Mouse (Mus musculus) liver, adult 2 months (tissue): Measurements from ENCODE around the gene Dnm3. TPM values are rescaled to one million over a fixed set of nuclear protein-coding genes. Genes with fewer than 3 reads are reported as not detected.

Source experiments
- DNase-seq: peaks from one replicate; pipeline ENCODE4 v3.0.0-alpha.2; 2011; ENCODE audit warnings: low read depth, low spot score; ENCODE audit errors: extremely low read depth
- H3K27ac ChIP-seq: fragments of 200-500 bp; replicated peaks from 2 replicates; pipeline ENCODE4 v1.5.1; 2012; ENCODE audit warnings: low read depth, mild to moderate bottlenecking, control low read depth, inconsistent platforms, low read length; ENCODE audit not compliant: insufficient read depth
- H3K27me3 ChIP-seq: fragments of 200-500 bp; 2 replicates; pipeline ENCODE4 v1.6.1; 2012; ENCODE audit warnings: mild to moderate bottlenecking, moderate library complexity, low read length, inconsistent platforms; ENCODE audit not compliant: control insufficient read depth, insufficient read depth
- H3K36me3 ChIP-seq: fragments of 200-500 bp; 2 replicates; pipeline ENCODE4 v1.6.1; 2012; ENCODE audit warnings: low read length, inconsistent platforms; ENCODE audit not compliant: control insufficient read depth, insufficient read depth
- H3K4me1 ChIP-seq: fragments of 200-500 bp; 2 replicates; pipeline ENCODE4 v1.6.1; 2011; ENCODE audit warnings: low read length; ENCODE audit not compliant: control insufficient read depth, insufficient read depth
- H3K4me3 ChIP-seq: fragments of 200-500 bp; 2 replicates; pipeline ENCODE4 v1.5.1; 2011; ENCODE audit warnings: low read depth, mild to moderate bottlenecking, control low read depth, low read length, moderate library complexity; ENCODE audit not compliant: insufficient read depth
- H3K79me2 ChIP-seq: fragments of 200-500 bp; 2 replicates; pipeline ENCODE4 v1.6.1; 2012; ENCODE audit warnings: inconsistent platforms, mild to moderate bottlenecking, low read length, moderate library complexity; ENCODE audit not compliant: control insufficient read depth, insufficient read depth
- H3K9ac ChIP-seq: fragments of 200-500 bp; 2 replicates; pipeline ENCODE4 v1.6.1; 2012; ENCODE audit warnings: low read depth, mild to moderate bottlenecking, control low read depth, inconsistent platforms, low read length
- CTCF ChIP-seq: fragments of 200-500 bp; IDR thresholded peaks from 2 replicates; pipeline ENCODE4 v1.5.1; 2011; ENCODE audit warnings: low read depth, low read length, control low read depth
- POLR2A ChIP-seq: fragments of 200-500 bp; IDR thresholded peaks from 2 replicates; pipeline ENCODE4 v1.6.1; 2011; ENCODE audit warnings: low read length, control low read depth; ENCODE audit not compliant: insufficient read depth; ENCODE audit errors: extremely low read depth
- WGBS: fragments of 180-500 bp; shearing (Covaris S2); methylation state at CpG from one replicate; pipeline ENCODE4 v1.1.7; 2018; 5-methylcytosine and 5-hydroxymethylcytosine counted together
- polyA plus RNA-seq: library from polyadenylated mRNA; depleted of rRNA; stranded (reverse); fragments of >200 nt; gene quantifications from 2 replicates; pipeline ENCODE4 v1.2.3, GENCODE M21; 2012
- total RNA-seq: library from RNA; depleted of rRNA; stranded (reverse); fragments of >200 nt; gene quantifications from 2 replicates; pipeline ENCODE4 v1.2.3, GENCODE M21; 2014

The Dnm3 gene
- total and polyA plus RNA-seq, 2 experiments: 0.46 to 0.60 TPM

- no peak for TF ChIP-seq POLR2A
- no peak for TF ChIP-seq CTCF
- Histone ChIP-seq H3K4me1 (no peaks in the 10 kb centered on the region), H3K9ac (no peak overlapping the region), H3K79me2 (no peaks in the 10 kb centered on the region), H3K27me3 (no peaks in the 10 kb centered on the region), H3K4me3 (no peak overlapping the region), H3K36me3 (no peaks in the 10 kb centered on the region), H3K27ac (no peak overlapping the region)
- no peak for DNase-seq
- WGBS: 80% methylated on average over 9 of the region's 9 CpGs
These were observed 280.8 kb downstream of the Dnm3 start for GRCm38 (mm10) chr1:162196812-162197680.

GRCm38 (mm10) chr1:162188744-162189143 is 289.1 kb downstream of the Dnm3 start:
- Histone ChIP-seq H3K9ac (no peak overlapping the region), H3K27me3 (no peaks in the 10 kb centered on the region), H3K79me2 (no peaks in the 10 kb centered on the region), H3K36me3 (no peaks in the 10 kb centered on the region), H3K27ac (no peak overlapping the region), H3K4me1 (no peaks in the 10 kb centered on the region), H3K4me3 (no peak overlapping the region)
- no peak for DNase-seq
- 87% methylated on average over 4 of the region's 4 CpGs for WGBS
- TF ChIP-seq CTCF (no peak), POLR2A (no peak)

- no peaks in the 10 kb centered on the region for H3K36me3 ChIP-seq
- H3K4me1 ChIP-seq: no peaks in the 10 kb centered on the region
- TF ChIP-seq POLR2A (no peak), CTCF (no peak)
- no peak overlapping the region for H3K27ac ChIP-seq
- no peak for DNase-seq
- no peak overlapping the region for H3K4me3 ChIP-seq
- no peaks in the 10 kb centered on the region for H3K27me3 ChIP-seq
- H3K79me2 ChIP-seq: no peaks in the 10 kb centered on the region
- 84% methylated on average over 8 of the region's 8 CpGs for WGBS
- H3K9ac ChIP-seq: no peak overlapping the region
These were observed 290.3 kb downstream of the Dnm3 start for GRCm38 (mm10) chr1:162187352-162188120.

GRCm38 (mm10) chr1:162186470-162187351 is 291.1 kb downstream of the Dnm3 start:
- Histone ChIP-seq H3K79me2 (no peaks in the 10 kb centered on the region), H3K4me1 (no peaks in the 10 kb centered on the region), H3K36me3 (no peaks in the 10 kb centered on the region), H3K9ac (no peak overlapping the region), H3K27ac (no peak overlapping the region), H3K4me3 (no peak overlapping the region), H3K27me3 (no peaks in the 10 kb centered on the region)
- no peak for TF ChIP-seq CTCF
- no peak for TF ChIP-seq POLR2A
- WGBS: 68% methylated on average over 7 of the region's 7 CpGs
- peak; percentile 8 for DNase-seq

GRCm38 (mm10) chr1:162184003-162184748 is 293.7 kb downstream of the Dnm3 start:
- no peaks in the 10 kb centered on the region for H3K36me3 ChIP-seq
- no peaks in the 10 kb centered on the region for H3K27me3 ChIP-seq
- no peak overlapping the region for H3K27ac ChIP-seq
- no peaks in the 10 kb centered on the region for H3K79me2 ChIP-seq
- WGBS: 79% methylated on average over 14 of the region's 14 CpGs
- TF ChIP-seq CTCF (no peak), POLR2A (no peak)
- no peak overlapping the region for H3K4me3 ChIP-seq
- no peak overlapping the region for H3K9ac ChIP-seq
- DNase-seq: no peak
- H3K4me1 ChIP-seq: no peaks in the 10 kb centered on the region
